Mouse (Mus musculus): ENCODE measurements at regions not wholly inside any gene's neighbourhood (a gene's known extent, or its start where the extent isn't known, plus 50 kb on each side); places are given as distances from the start of the nearest gene placed in this dataset.

DNA sequence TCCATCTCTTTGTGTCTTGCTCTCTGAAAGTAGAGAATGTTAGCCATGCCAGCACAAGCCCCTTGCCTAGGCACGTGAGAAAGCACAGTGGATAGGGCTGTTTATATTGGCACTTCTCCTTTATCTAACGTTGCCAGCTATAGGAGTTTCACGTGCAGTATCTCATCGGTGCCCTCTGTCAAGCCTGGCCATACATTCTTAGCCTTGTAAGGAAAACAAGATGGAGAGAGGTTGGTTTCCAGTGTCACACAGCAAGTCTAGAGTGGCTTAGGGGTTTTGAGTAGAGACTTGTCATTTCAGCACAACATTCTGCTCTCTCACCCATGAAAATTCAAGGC lies 88.1 kb upstream of the Bcl6 start:
- WGBS, result 74% methylated on average over 4 of the region's 4 CpGs
- H3K4me3 ChIP-seq (ENCODE audit: low read depth, low read length), result no peak overlapping the region
- no peak for ATAC-seq (replicated peaks; ENCODE audit: low FRiP score)
- H3K27ac ChIP-seq (ENCODE audit: low read depth, low read length), result no peak overlapping the region
- no peaks in the 10 kb centered on the region; the same call in 1 of the 2 replicates for H3K4me1 ChIP-seq (replicated peaks; ENCODE audit: control insufficient read depth, insufficient read depth, low read length)
- H3K36me3 ChIP-seq (ENCODE audit: control insufficient read depth, insufficient read depth, low read length), result no peaks in the 10 kb centered on the region
- H3K9ac ChIP-seq (ENCODE audit: low read depth, low read length), result no peak overlapping the region
- no peaks in the 10 kb centered on the region for H3K27me3 ChIP-seq (replicated peaks; ENCODE audit: control insufficient read depth, insufficient read depth, low read length)
- no peak overlapping the region for H3K4me2 ChIP-seq
- no peak for DNase-seq (ENCODE audit: low spot score)
- no peaks in the 10 kb centered on the region for H3K9me3 ChIP-seq (ENCODE audit: control insufficient read depth, low read length)

DNA sequence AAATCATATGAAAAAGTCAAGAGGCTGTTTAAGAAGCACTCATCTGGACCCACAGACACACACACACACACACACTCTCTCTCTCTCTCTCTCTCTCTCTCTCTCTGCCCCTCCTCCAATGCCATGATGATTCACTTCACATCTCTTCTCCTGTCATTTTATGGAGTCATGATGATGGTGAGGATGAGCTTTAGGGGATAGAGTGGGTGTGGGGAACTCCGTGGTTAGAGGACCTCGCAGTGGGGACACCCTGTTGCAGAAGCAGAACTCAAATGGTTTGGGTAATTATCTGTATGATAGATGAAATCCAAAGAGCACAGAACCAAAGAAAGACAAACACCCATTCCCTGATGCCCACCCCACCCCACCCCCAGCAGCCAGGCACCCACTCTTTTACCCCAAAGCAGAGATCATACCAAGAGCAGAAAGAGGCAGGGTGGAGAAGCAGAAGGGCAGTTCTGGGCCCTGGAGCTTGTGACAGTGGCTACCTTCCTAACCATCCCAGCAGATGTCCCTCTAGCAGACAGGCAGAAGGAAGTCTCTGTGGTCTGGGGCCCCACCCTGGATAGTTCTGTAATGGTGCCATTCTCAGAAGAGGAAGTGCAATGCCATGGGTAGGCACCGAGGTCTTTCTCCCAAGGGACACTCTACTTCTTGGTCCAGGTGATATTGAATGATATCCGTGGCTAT lies 87.6 kb upstream of the Bcl6 start:
- Histone ChIP-seq H3K36me3 (ENCODE audit: control insufficient read depth, insufficient read depth, low read length) (no peaks in the 10 kb centered on the region), H3K4me3 (ENCODE audit: low read depth, low read length) (no peak overlapping the region), H3K4me2 (no peak overlapping the region), H3K27ac (ENCODE audit: low read depth, low read length) (no peak overlapping the region), H3K9ac (ENCODE audit: low read depth, low read length) (no peak overlapping the region), H3K4me1 (replicated peaks; ENCODE audit: control insufficient read depth, insufficient read depth, low read length) (no peaks in the 10 kb centered on the region; the same call in 1 of the 2 replicates), H3K9me3 (ENCODE audit: control insufficient read depth, low read length) (no peaks in the 10 kb centered on the region), H3K27me3 (replicated peaks; ENCODE audit: control insufficient read depth, insufficient read depth, low read length) (no peaks in the 10 kb centered on the region)
- WGBS, result 66% methylated on average over 4 of the region's 4 CpGs
- ATAC-seq (replicated peaks; ENCODE audit: low FRiP score) (no peak), DNase-seq (ENCODE audit: low spot score) (no peak)

DNA sequence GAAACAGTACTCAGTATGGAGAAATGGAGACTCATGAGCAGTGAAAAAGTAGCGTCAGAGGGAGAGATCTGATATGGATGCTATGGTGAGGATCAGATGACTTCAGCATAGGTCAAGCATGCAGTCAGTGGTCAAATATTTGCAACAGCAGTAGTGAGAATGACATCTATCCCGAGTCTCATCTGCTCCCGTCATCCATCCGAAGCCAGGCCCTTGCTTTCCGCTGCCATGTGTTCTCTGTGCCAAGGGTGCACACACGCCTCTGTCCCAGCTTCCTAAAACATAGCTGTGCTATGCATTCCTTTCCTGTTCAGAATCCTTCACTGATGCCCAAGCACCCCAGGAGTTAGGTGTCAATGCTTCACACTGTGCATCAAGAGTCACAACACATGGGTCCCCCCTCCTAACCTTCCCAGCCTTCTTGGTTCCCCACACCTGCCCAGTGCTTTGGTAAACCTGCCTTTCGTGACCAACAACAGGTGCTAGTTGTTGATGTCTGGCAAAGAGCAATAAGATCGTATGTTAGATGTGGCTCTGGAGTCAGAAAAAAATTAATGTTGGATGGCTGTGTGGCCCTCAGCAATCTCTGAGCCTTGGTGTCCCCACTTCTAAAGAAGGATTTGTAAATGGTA lies 85.1 kb upstream of the Bcl6 start:
- no peak for ATAC-seq (replicated peaks; ENCODE audit: low FRiP score)
- Histone ChIP-seq H3K27me3 (replicated peaks; ENCODE audit: control insufficient read depth, insufficient read depth, low read length) (no peaks in the 10 kb centered on the region), H3K4me2 (no peak overlapping the region), H3K9me3 (ENCODE audit: control insufficient read depth, low read length) (no peaks in the 10 kb centered on the region), H3K9ac (ENCODE audit: low read depth, low read length) (no peak overlapping the region), H3K4me1 (replicated peaks; ENCODE audit: control insufficient read depth, insufficient read depth, low read length) (no peaks in the 10 kb centered on the region; the same call in 1 of the 2 replicates), H3K27ac (ENCODE audit: low read depth, low read length) (no peak overlapping the region), H3K36me3 (ENCODE audit: control insufficient read depth, insufficient read depth, low read length) (no peaks in the 10 kb centered on the region), H3K4me3 (ENCODE audit: low read depth, low read length) (no peak overlapping the region)
- WGBS, result 79% methylated on average over 8 of the region's 8 CpGs
- no peak for DNase-seq (ENCODE audit: low spot score)

DNA sequence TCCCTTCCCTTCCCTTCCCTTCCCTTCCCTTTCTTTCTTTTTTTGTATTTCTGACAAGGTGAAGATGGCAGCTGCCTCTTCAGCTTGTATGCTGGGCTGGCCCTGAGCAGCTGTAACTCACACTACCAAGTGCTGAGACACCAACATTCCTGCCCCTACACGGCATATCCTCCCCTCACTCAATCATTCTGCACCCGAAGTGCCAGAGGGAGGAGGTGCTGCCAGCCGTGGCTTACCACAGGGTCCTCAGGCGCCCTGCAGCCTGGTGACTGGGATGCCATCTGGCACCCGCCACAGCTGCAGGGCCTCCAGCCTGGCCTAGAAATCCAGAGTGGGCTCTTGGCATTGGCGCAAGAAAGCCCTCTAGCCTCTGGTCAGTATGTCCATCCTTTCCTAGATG lies 84.4 kb upstream of the Bcl6 start:
- H3K27ac ChIP-seq (ENCODE audit: low read depth, low read length), result no peak overlapping the region
- H3K4me3 ChIP-seq (ENCODE audit: low read depth, low read length), result no peak overlapping the region
- H3K36me3 ChIP-seq (ENCODE audit: control insufficient read depth, insufficient read depth, low read length), result no peaks in the 10 kb centered on the region
- H3K9me3 ChIP-seq (ENCODE audit: control insufficient read depth, low read length), result no peaks in the 10 kb centered on the region
- no peak for DNase-seq (ENCODE audit: low spot score)
- H3K9ac ChIP-seq (ENCODE audit: low read depth, low read length), result no peak overlapping the region
- ATAC-seq (replicated peaks; ENCODE audit: low FRiP score), result no peak
- no peaks in the 10 kb centered on the region for H3K27me3 ChIP-seq (replicated peaks; ENCODE audit: control insufficient read depth, insufficient read depth, low read length)
- H3K4me2 ChIP-seq, result no peak overlapping the region
- H3K4me1 ChIP-seq (replicated peaks; ENCODE audit: control insufficient read depth, insufficient read depth, low read length), result peaks cover 4% of the 10 kb centered on the region; the same call in 1 of the 2 replicates
- WGBS, result 75% methylated on average over 6 of the region's 6 CpGs

DNA sequence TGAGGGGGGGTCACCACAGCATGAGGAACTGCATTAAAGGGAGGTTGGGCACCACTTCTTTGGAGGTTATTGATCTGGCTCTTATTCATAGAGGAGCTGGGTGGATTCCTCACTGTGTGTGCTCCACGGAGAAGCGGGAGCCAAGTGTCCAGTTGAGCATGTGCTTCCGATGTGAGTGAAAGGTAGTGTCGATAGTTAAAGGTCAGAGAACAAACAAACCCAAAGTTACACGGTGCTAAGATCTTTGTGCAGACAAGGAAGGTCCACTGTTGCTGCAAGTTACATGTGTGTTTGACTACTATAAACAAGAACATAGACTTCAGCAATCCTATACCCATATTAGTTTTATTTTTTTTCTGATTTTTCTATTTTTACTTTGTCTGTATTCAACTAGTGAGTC lies 80.8 kb upstream of the Bcl6 start:
- H3K9me3 ChIP-seq (ENCODE audit: control insufficient read depth, low read length), result no peaks in the 10 kb centered on the region
- peaks cover 7% of the 10 kb centered on the region; the same call in 1 of the 2 replicates for H3K4me1 ChIP-seq (replicated peaks; ENCODE audit: control insufficient read depth, insufficient read depth, low read length)
- no peak overlapping the region for H3K27ac ChIP-seq (ENCODE audit: low read depth, low read length)
- DNase-seq (ENCODE audit: low spot score) (no peak), ATAC-seq (replicated peaks; ENCODE audit: low FRiP score) (no peak)
- no peak overlapping the region for H3K4me3 ChIP-seq (ENCODE audit: low read depth, low read length)
- H3K36me3 ChIP-seq (ENCODE audit: control insufficient read depth, insufficient read depth, low read length), result no peaks in the 10 kb centered on the region
- no peak overlapping the region for H3K4me2 ChIP-seq
- WGBS, result 78% methylated on average over 5 of the region's 5 CpGs
- H3K27me3 ChIP-seq (replicated peaks; ENCODE audit: control insufficient read depth, insufficient read depth, low read length), result no peaks in the 10 kb centered on the region
- H3K9ac ChIP-seq (ENCODE audit: low read depth, low read length), result no peak overlapping the region

DNA sequence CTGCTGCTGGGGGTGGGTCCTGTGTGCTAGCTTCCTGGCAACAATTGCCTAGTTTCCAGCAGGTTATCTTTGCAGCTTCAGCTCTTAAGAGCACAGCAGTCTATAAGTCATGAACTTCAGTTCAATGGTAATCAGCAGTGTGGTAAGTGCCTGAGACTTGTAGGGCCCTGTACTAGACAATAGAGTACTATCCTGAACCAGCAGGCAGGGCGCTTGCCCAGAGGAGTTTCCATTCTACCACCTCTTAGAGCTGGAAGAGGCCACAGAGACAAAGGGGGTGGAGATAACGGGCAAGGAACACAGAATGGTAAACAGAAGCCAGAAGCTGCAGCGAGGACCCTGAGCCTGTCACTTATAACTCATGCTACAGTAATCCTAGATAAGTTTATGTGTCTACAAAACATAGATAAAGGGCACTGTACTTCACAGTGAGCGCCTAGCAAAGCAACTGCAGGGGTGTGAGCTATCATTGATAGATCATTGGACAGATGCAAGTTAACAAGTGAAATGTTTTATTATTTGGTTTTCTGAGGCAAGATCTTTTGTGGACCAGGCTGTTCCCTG lies 79.7 kb upstream of the Bcl6 start:
- no peak overlapping the region for H3K9ac ChIP-seq (ENCODE audit: low read depth, low read length)
- no peak overlapping the region for H3K27ac ChIP-seq (ENCODE audit: low read depth, low read length)
- no peak overlapping the region for H3K4me3 ChIP-seq (ENCODE audit: low read depth, low read length)
- H3K36me3 ChIP-seq (ENCODE audit: control insufficient read depth, insufficient read depth, low read length), result no peaks in the 10 kb centered on the region
- no peaks in the 10 kb centered on the region for H3K27me3 ChIP-seq (replicated peaks; ENCODE audit: control insufficient read depth, insufficient read depth, low read length)
- peaks cover 7% of the 10 kb centered on the region; the same call in 1 of the 2 replicates for H3K4me1 ChIP-seq (replicated peaks; ENCODE audit: control insufficient read depth, insufficient read depth, low read length)
- no peak overlapping the region for H3K4me2 ChIP-seq
- DNase-seq (ENCODE audit: low spot score), result no peak
- 34% methylated on average over 4 of the region's 4 CpGs for WGBS
- no peaks in the 10 kb centered on the region for H3K9me3 ChIP-seq (ENCODE audit: control insufficient read depth, low read length)
- ATAC-seq (replicated peaks; ENCODE audit: low FRiP score), result peak; percentile 64

DNA sequence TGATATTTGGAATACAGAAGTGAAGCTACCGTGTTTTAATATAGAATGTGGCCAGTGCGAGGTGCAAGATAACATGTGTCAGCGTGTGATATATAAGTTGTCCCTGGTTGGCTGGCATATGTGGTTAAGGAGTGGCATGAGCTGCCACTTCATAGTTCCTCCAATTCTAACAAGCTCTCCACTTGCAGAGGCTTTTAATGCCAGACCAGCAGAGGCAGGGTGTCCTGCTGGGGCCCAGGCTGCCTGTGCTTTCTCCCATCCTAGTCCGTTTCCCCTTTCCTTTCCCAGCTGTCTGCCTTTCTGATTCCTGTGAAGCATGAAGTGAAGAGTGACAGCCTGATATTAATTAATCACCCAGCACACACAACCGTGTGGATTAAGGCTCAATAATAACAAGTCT lies 73.7 kb upstream of the Bcl6 start:
- Histone ChIP-seq H3K4me1 (replicated peaks; ENCODE audit: control insufficient read depth, insufficient read depth, low read length) (no peaks in the 10 kb centered on the region), H3K27me3 (replicated peaks; ENCODE audit: control insufficient read depth, insufficient read depth, low read length) (no peaks in the 10 kb centered on the region), H3K27ac (ENCODE audit: low read depth, low read length) (no peak overlapping the region), H3K4me2 (no peak overlapping the region), H3K9me3 (ENCODE audit: control insufficient read depth, low read length) (no peaks in the 10 kb centered on the region), H3K36me3 (ENCODE audit: control insufficient read depth, insufficient read depth, low read length) (no peaks in the 10 kb centered on the region), H3K4me3 (ENCODE audit: low read depth, low read length) (no peak overlapping the region), H3K9ac (ENCODE audit: low read depth, low read length) (no peak overlapping the region)
- 56% methylated on average over 5 of the region's 5 CpGs for WGBS
- ATAC-seq (replicated peaks; ENCODE audit: low FRiP score) (no peak), DNase-seq (ENCODE audit: low spot score) (no peak)

DNA sequence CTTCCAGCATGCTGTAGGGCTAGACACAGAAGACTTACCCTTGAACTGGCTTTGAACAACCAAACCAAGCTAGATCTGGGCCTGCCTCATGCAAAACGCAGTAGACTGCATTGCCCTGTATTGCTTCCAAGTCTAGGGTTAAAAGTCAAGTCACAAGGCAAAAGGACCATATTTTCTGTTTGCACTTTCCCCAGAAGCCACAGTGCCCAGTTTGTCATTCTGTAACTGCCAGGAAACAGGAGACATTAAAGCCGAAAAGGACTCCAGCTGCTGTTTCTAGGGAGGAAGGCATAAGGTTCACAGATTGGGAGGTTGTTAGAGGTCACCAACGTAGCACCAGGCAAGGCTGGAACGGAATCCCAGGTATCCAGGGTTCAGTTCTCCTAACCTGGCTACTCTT lies 72.8 kb upstream of the Bcl6 start:
- WGBS, result 69% methylated on average over 4 of the region's 4 CpGs
- H3K9me3 ChIP-seq (ENCODE audit: control insufficient read depth, low read length), result no peaks in the 10 kb centered on the region

DNA sequence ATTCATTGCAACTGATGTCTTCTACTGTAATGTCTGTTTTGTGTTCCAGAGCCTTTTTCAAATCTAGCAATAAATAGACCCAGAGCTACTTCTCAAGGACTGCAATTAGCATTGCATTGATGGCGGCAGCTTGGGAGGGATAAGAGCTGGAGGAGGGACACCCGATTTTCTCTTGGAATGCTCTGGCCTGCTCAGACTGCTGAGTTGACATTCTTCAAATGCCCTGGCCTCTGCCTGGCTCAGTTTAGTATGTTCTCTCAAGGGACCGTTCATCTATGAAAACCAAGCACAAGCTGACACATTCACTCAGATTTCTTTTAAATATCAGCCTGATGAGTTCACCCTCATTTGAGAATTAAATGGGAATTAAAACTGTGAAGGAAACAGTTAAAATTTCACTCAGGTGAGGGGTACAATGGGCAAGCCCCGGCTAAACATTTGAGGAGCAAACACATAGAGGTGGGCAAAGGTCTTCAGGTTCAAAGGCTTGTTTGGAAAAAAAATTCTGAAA lies 70.5 kb upstream of the Bcl6 start:
- no peaks in the 10 kb centered on the region for H3K4me1 ChIP-seq (replicated peaks; ENCODE audit: control insufficient read depth, insufficient read depth, low read length)
- H3K36me3 ChIP-seq (ENCODE audit: control insufficient read depth, insufficient read depth, low read length), result no peaks in the 10 kb centered on the region
- H3K9ac ChIP-seq (ENCODE audit: low read depth, low read length), result no peak overlapping the region
- no peaks in the 10 kb centered on the region for H3K27me3 ChIP-seq (replicated peaks; ENCODE audit: control insufficient read depth, insufficient read depth, low read length)
- no peak for DNase-seq (ENCODE audit: low spot score)
- no peak overlapping the region for H3K4me3 ChIP-seq (ENCODE audit: low read depth, low read length)
- H3K4me2 ChIP-seq, result no peak overlapping the region
- ATAC-seq (replicated peaks; ENCODE audit: low FRiP score), result no peak
- H3K27ac ChIP-seq (ENCODE audit: low read depth, low read length), result no peak overlapping the region
- WGBS, result 51% methylated on average over 4 of the region's 4 CpGs
- no peaks in the 10 kb centered on the region for H3K9me3 ChIP-seq (ENCODE audit: control insufficient read depth, low read length)

More for the DNA sequence above, 72.8 kb upstream of the Bcl6 start:
- Histone ChIP-seq H3K4me1 (replicated peaks; ENCODE audit: control insufficient read depth, insufficient read depth, low read length) (no peaks in the 10 kb centered on the region), H3K4me2 (no peak overlapping the region), H3K9ac (ENCODE audit: low read depth, low read length) (no peak overlapping the region), H3K36me3 (ENCODE audit: control insufficient read depth, insufficient read depth, low read length) (no peaks in the 10 kb centered on the region), H3K4me3 (ENCODE audit: low read depth, low read length) (no peak overlapping the region), H3K27me3 (replicated peaks; ENCODE audit: control insufficient read depth, insufficient read depth, low read length) (no peaks in the 10 kb centered on the region), H3K27ac (ENCODE audit: low read depth, low read length) (no peak overlapping the region)
- no peak for DNase-seq (ENCODE audit: low spot score)
- no peak for ATAC-seq (replicated peaks; ENCODE audit: low FRiP score)
